Mouse (Mus musculus) inflammation-experienced regulatory T-cells, adult 6 months (primary cell): ENCODE results near the gene Reg2. TPM values are rescaled to one million over a fixed set of nuclear protein-coding genes. Genes with fewer than 3 reads are reported as not detected.
"Not testable (repeated sequence)": the region's sequence is repeated elsewhere in the genome, so short reads cannot be mapped to it uniquely, and the experiment has no call there.

Source experiments
- ATAC-seq: one replicate; pipeline ENCODE4 v1.8.0; 2017
- polyA plus RNA-seq, 3 experiments: library from polyadenylated mRNA; unstranded; fragments of 100-300 nt; shearing (Covaris generic); gene quantifications; one replicate each; pipeline ENCODE4 v1.2.1; 2017

Gene Reg2
- polyA plus RNA-seq: not detected

DNA sequence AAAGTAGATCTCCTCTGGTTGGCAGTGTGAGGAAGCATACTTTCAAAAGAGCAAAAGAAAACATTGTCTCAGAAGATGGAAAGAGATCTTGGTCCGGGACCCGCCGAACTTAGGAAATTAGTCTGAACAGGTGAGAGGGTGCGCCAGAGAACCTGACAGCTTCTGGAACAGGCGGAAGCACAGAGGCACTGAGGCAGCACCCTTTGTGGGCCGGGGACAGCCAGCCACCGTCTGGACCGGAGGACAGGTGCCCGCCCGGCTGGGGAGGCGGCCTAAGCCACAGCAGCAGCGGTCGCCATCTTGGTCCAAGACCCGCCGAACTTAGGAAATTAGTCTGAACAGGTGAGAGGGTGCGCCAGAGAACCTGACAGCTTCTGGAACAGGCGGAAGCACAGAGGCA, at the start of gene Reg2:
Reg2 (plus strand) TSS at position 301 of the 400 bp plus-strand sequence.
- ATAC-seq: not testable (repeated sequence)

DNA sequence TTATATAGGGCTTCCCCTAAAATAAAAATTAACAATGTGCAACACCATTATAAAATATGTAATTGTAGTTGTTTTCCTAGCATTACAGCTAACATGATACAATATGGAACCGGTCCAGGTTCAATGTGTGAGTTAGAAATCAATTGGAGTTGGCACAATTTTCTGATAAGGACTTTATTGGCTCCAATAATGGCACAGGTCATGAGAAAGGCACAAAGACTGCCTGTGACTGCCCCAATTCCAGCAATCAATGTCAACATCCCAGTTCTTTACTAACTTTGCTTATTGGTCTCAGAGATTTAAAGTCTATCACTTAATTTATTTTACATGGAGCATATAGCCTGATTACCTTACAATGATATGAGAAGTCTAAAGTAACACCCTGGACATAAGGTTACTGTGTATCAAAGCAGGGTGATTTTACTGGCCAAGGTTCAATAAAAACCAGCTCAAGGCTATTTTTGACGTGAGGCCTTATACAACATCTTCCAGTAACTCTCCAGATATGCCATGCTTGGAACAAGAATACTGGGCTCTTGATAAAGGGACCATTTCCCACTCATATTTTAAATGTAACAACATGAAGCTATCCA, 33.4 kb upstream of the Reg2 start:
- ATAC-seq: no peak

DNA sequence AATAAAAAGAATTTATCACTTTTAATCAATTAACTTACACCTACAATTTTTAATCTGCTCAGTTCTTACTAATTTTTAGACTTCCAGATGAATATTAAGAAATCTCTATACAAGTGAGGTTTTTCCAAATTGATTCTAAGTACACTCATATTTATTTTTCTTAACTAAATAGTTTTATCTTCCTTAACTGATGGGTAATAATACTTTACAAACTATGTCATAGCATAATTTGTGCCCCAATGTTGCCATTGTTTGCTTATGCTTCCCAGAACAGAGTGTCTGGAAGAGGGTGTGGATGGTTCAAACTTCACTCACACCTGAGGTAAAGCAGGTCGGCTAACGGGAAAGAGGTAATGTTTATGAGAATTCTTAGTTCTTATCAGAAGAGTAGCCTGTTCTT, 25.1 kb upstream of the Reg2 start, which contains the start of gene Reg3b:
Reg3b (plus strand) TSS at position 301 of the 400 bp plus-strand sequence.
- no peak for ATAC-seq

DNA sequence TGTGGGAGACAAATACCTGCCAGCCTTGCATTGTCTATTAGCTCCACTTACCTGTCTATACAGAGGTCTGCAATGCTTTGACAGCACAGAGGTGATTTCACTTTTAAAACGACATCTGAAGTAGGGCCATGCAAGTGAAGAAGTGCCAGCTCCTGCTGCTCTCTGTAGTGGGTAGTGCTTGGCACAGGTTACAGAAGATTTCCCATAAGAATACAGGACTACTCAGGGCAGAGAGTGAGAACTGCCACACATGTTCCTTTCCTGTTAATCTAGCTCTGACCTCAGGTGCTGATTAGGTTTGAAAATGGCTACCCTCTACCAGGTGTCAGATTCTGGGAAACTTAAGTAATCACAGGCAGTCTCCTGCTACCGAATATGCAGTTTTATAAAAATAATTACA, 16.7 kb upstream of the Reg2 start, which contains the start of gene Reg3d:
Reg3d (minus strand) TSS at position 101 of the 400 bp plus-strand sequence.
- no peak for ATAC-seq

DNA sequence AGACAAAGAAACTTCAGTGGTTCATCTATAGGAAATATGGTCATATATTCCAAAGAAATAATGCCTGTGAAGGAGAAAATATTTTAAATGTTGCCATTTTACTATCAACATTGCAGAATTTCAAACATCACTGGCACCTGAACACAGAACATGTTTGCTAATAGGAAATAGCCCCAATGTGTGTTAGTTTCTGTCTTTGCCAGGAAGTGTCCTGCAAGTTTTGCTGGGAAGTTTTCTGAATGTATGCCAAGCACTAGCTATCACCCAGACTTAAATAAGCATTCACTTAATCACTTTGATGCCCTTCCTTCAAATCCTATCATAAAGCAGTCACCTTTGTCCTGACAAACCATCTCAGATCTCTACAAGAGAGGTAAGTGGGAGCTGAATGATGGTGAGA, 15.0 kb upstream of the Reg2 start, which contains the start of gene Reg3a:
Reg3a (plus strand) TSS at position 301 of the 400 bp plus-strand sequence.
- no peak for ATAC-seq

GRCm38 (mm10) chr6:78385609-78386008, 9.8 kb upstream of the Reg2 start:
- ATAC-seq: no peak

DNA sequence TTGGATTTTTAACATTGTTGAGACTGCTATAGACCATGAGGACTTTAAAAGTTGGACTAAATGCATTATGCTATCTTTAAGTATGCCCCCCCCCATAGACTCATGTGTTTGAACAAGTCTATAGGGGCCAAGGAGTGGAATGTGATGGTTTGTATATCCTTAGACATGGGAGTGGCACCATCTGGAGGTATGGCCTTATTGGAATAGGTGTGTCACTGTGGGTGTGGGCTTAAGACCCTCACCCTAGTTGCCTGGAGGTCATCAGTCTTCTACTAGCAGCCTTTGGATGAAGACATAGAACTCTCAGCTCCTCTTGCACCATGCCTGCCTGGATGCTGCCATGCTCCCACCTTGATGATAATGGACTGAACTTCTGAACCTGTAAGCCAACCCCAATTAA, 27.0 kb downstream of the Reg2 start, which contains the start of gene Reg1:
Reg1 (plus strand) TSS at position 301 of the 400 bp plus-strand sequence.
- ATAC-seq: not testable (repeated sequence)

DNA sequence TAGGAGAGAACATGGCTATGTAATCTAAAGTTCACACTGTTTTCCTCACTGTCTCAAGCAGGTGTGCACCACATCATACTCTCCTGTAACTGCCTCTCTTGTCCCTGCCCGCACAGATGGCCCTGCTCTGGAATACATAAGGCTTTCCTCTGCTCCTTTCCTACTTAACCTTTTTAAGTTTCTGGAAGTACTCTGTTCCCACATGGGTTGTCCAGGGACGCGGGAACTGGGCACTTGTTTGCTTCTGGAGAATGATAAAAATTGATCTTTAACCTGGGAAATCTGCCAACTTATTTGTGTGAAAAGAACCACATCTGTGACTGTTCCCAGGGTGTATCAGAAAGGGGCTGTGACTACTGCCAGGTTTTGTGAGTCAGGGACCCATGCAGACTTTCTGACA, 30.1 kb downstream of the Reg2 start:
- ATAC-seq: no peak

GRCm38 (mm10) chr6:78447202-78447601, 51.8 kb downstream of the Reg2 start:
- ATAC-seq: no peak

DNA sequence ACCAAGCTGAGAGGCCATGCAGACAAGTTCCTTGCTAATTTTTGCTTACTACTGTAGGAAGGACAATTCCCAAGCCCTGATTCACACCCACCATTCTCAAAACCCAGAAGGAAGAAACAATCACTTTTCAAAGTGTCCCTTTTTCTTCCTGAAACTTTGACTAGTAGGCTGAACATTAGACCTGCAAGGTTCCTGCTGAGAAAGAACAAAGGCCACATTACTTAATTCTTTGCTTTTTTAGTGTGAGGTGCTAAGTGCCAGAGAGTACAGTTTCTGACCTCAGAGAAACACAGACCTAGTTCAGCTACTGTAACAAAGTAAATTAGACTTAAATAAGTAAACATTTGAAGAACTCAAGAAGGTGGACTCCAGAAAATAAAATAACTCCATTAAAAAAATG, 53.0 kb downstream of the Reg2 start:
- ATAC-seq: no peak

DNA sequence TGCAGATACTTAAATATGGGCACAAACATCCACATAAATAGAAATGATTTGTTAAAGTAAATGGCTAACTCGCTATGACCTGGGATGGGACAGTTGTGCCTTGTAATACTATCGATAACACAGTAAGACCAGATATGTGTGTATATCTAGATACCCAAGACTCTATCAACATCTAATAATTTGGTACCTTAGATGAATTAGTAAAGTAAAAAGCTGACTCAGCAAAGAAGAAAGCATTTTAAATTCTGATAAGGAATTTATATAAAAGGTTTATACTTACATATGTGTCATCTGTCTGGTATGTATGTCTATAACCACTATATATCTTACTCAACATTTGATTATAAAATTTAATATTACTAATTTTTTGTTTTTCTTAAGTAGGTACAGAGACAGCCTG, 57.4 kb downstream of the Reg2 start:
- no peak for ATAC-seq

Other genes starting within 250 kb of the Reg2 start
- not detected for gene Reg3b, start 25.0 kb upstream of the Reg2 start, polyA plus RNA-seq
- gene Reg3d, start 16.8 kb upstream of the Reg2 start, polyA plus RNA-seq: not detected
- gene Reg3a, start 14.9 kb upstream of the Reg2 start, polyA plus RNA-seq: not detected
- gene Reg1, start 27.1 kb downstream of the Reg2 start, polyA plus RNA-seq: not detected
- gene Reg3g, start 73.2 kb downstream of the Reg2 start, polyA plus RNA-seq: not detected